Mouse (Mus musculus): Measurements from ENCODE around the gene Slc2a13.

GRCm38 (mm10) chr15:91616016-91616415, 43.0 kb upstream of the Slc2a13 start:
- TF ChIP-seq CTCF (IDR thresholded peaks at IDR 0.05; ENCODE audit: insufficient read depth, low read length) (no peak), POLR2A (IDR thresholded peaks at IDR 0.05; ENCODE audit: borderline replicate concordance, extremely low read depth, low read depth, low read length) (no peak)
